Mouse (Mus musculus): ENCODE data around the gene Pik3r5.

- no peak for TF ChIP-seq POLR2A (IDR thresholded peaks at IDR 0.05; ENCODE audit: control insufficient read depth in 1 of 2, insufficient read depth in 1 of 2, low read depth in 1 of 2, low read length in 2 of 2, poor library complexity in 1 of 2)
- TF ChIP-seq EP300 (IDR thresholded peaks at IDR 0.05; ENCODE audit: low read depth in 1 of 2, low read length in 2 of 2) = no peak
- TF ChIP-seq CTCF (IDR thresholded peaks at IDR 0.05 in 2 of 3, conservative IDR thresholded peaks at IDR 0.05 in 1 of 3; ENCODE audit: control insufficient read depth in 1 of 3, insufficient read depth in 1 of 3, low read depth in 2 of 3, low read length in 3 of 3, poor library complexity in 1 of 3, severe bottlenecking in 1 of 3) = no peak
These were observed 54.2 kb downstream of the Pik3r5 start for GRCm38 (mm10) chr11:68486093-68486492.
